Mouse (Mus musculus) heart, postnatal 0 days (tissue): ENCODE results near the gene Atg101.

Experiments
- CTCF ChIP-seq: IDR thresholded peaks from 2 replicates; pipeline ENCODE4 v1.5.1; 2016; ENCODE audit warnings: antibody characterized with exemption, control low read depth, low read depth
- EP300 ChIP-seq: IDR thresholded peaks from 2 replicates; pipeline ENCODE4 v1.6.1; 2016; ENCODE audit warnings: antibody characterized with exemption, low read depth

DNA sequence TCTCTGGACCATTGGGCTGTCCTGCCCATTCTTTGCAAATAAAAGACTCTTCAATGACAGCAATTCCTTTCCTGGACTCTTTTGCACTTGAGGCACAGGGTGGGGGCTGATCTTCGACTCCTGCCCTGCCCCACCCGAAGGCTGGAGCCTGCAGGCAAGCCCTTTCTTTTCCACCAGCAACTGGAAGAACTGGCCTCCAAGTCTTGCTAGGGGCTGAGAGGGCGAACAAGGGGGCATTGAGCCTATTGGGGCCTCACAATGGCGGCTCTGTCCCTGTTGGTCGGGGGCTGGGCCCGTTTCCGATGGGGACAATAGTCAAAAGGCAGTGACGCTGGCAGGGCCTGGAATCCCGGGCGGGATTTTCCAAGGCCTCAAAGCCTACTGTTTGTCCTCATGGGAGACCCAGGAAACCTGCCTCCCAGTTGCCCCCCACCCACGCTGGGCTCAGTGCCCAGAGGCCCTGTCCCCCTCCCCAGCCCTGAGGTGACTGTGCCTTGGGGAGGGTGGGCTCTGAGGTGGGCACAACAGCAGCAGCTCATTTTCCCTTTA is 6.6 kb upstream of the Atg101 start:
- TF ChIP-seq CTCF = no peak
- TF ChIP-seq EP300 = no peak
